Mouse (Mus musculus): ENCODE results near the gene Wdr25. TPM values are rescaled to one million over a fixed set of nuclear protein-coding genes. Genes with fewer than 3 reads are reported as not detected.

Gene Wdr25
- total and polyA plus RNA-seq, 3 experiments = 8.3 to 12.4 (median 10.8) TPM

DNA sequence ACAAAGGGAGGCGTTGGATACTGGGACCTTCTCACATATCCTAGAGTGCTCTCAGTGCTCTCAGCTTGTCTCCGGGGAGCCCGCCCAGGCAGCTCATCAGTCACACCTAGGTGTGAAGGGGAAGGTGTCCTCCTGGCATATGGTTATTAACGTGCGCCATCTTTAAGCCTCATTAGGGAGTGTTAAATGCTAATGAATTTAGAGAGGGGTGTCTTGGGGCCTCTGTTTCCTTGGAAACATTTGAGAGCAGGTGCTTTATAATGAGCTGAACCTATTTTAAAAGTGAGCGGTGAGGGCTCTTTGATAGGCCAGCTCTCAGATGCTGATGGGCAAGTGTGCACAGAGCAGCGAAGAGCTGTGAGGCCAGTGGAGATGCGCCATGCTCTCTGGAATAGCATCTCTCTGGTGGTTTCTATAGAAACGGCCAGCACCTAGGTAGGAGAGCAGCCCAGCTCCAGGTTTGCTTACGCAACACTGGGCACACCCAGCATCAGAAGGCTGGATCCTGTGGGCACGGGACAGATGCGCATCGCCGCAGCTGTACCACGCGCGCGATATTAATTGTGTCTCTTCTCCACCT is 116.7 kb downstream of the Wdr25 start:
- Histone ChIP-seq H3K36me3 (replicated peaks in 1 of 2; ENCODE audit: control insufficient read depth in 1 of 2, insufficient read depth in 1 of 2, low read length in 1 of 2) (peaks cover 0 to 19% of the 10 kb centered on the region in 2 experiments), H3K9ac (ENCODE audit: insufficient read depth, low read depth) (no peak overlapping the region), H3K27me3 (replicated peaks) (no peaks in the 10 kb centered on the region), H3K4me3 (replicated peaks in 1 of 3; ENCODE audit: low read depth in 2 of 3, low read length in 2 of 3, poor library complexity in 1 of 3) (no peak overlapping the region), H3K4me1 (ENCODE audit: control insufficient read depth in 1 of 2, insufficient read depth in 2 of 2) (no peaks in the 10 kb centered on the region), H3K79me2 (replicated peaks; ENCODE audit: control insufficient read depth, extremely low read depth, insufficient read depth, poor library complexity, severe bottlenecking) (no peaks in the 10 kb centered on the region), H3K4me2 (ENCODE audit: insufficient read depth, low read depth, poor library complexity, severe bottlenecking) (no peak overlapping the region), H3K27ac (ENCODE audit: insufficient read depth, low read depth) (no peak overlapping the region), H3K9me3 (replicated peaks; ENCODE audit: low read length) (no peaks in the 10 kb centered on the region)
- in situ Hi-C loops (cut with MboI; ENCODE audit: low pct_ligation_motif_present, low pct_unique_long_range_greater_than_20kb, low sequenced_read_pairs) = no loop called here
- DNase-seq (ENCODE audit: extremely low read depth) = no peak
- dilution Hi-C loops (cut with MboI; ENCODE audit: extremely low pct_ligation_motif_present, extremely low pct_unique_long_range_greater_than_20kb, low sequenced_read_pairs) = no loop called here
- TF ChIP-seq MYC (IDR thresholded peaks at IDR 0.05; ENCODE audit: low read depth, low read length) (no peak), ZKSCAN1 (IDR thresholded peaks at IDR 0.05; ENCODE audit: borderline replicate concordance, low read depth, low read length) (no peak), PAX5 (IDR thresholded peaks at IDR 0.05; ENCODE audit: low read length) (no peak), SIN3A (IDR thresholded peaks at IDR 0.05; ENCODE audit: low read length) (no peak), CTCF (conservative IDR thresholded peaks at IDR 0.05 in 1 of 2, IDR thresholded peaks at IDR 0.05 in 1 of 2; ENCODE audit: low read depth in 2 of 2, low read length in 2 of 2) (no peak), E2F4 (IDR thresholded peaks at IDR 0.05; ENCODE audit: insufficient replicate concordance, low read depth, low read length) (no peak), ZMIZ1 (IDR thresholded peaks at IDR 0.05; ENCODE audit: low read depth, low read length) (no peak), TBP (conservative IDR thresholded peaks at IDR 0.05; ENCODE audit: low read depth, low read length) (no peak), BHLHE40 (IDR thresholded peaks at IDR 0.05; ENCODE audit: low read depth, low read length) (no peak), ZC3H11A (IDR thresholded peaks at IDR 0.05; ENCODE audit: low read depth, low read length) (no peak), NRF1 (IDR thresholded peaks at IDR 0.05; ENCODE audit: low read depth, low read length) (no peak), IRF4 (IDR thresholded peaks at IDR 0.05; ENCODE audit: low read depth, low read length) (no peak), MAZ (IDR thresholded peaks at IDR 0.05; ENCODE audit: low read depth, low read length) (no peak), UBTF (IDR thresholded peaks at IDR 0.05; ENCODE audit: low read depth, low read length) (no peak)

DNA sequence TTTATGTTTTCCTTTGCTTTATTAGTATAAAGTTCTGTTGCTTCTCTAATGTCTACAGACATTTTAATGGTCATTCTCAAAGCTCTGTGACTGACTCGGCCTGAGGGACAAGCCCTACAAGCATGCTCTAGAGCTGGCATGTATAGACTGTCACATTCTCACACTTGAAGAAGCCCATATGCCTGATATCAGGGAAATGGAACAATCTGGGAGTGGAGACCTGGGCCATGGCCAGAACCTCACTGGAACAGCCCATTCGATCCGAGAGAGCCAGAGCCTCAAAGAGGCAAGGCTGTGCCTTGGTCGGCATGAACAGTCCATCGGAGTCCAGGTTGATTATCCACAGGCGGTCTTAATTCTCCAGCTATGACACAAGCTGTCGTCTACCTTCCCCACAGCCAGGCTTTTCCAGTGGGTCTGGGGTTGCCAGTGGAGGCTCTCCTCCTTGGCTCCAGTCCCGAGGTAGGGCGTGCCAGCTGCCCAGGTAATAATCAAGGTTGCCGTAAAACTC is 128.8 kb downstream of the Wdr25 start:
- DNase-seq (ENCODE audit: extremely low read depth) = no peak
- Histone ChIP-seq H3K36me3 (replicated peaks in 1 of 2; ENCODE audit: control insufficient read depth in 1 of 2, insufficient read depth in 1 of 2, low read length in 1 of 2) (peaks cover 6 to 25% of the 10 kb centered on the region in 2 experiments), H3K4me2 (ENCODE audit: insufficient read depth, low read depth, poor library complexity, severe bottlenecking) (no peak overlapping the region), H3K27me3 (replicated peaks) (no peaks in the 10 kb centered on the region), H3K27ac (ENCODE audit: insufficient read depth, low read depth) (no peak overlapping the region), H3K9me3 (replicated peaks; ENCODE audit: low read length) (no peaks in the 10 kb centered on the region), H3K4me3 (replicated peaks in 1 of 3; ENCODE audit: low read depth in 2 of 3, low read length in 2 of 3, poor library complexity in 1 of 3) (no peak overlapping the region), H3K79me2 (replicated peaks; ENCODE audit: control insufficient read depth, extremely low read depth, insufficient read depth, poor library complexity, severe bottlenecking) (no peaks in the 10 kb centered on the region), H3K4me1 (ENCODE audit: control insufficient read depth in 1 of 2, insufficient read depth in 2 of 2) (no peaks in the 10 kb centered on the region), H3K9ac (ENCODE audit: insufficient read depth, low read depth) (no peak overlapping the region)
- no peak for TF ChIP-seq SMC3 (IDR thresholded peaks at IDR 0.05; ENCODE audit: low read depth, low read length)
- no peak for TF ChIP-seq ELF1 (IDR thresholded peaks at IDR 0.05; ENCODE audit: low read depth, low read length)
- no peak for TF ChIP-seq IRF4 (IDR thresholded peaks at IDR 0.05; ENCODE audit: low read depth, low read length)
- TF ChIP-seq PAX5 (IDR thresholded peaks at IDR 0.05; ENCODE audit: low read length) = no peak
- no peak for TF ChIP-seq ZKSCAN1 (IDR thresholded peaks at IDR 0.05; ENCODE audit: borderline replicate concordance, low read depth, low read length)
- TF ChIP-seq POLR2AphosphoS2 (IDR thresholded peaks at IDR 0.05; ENCODE audit: low read depth, low read length) = no peak
- no peak for TF ChIP-seq RAD21 (IDR thresholded peaks at IDR 0.05; ENCODE audit: low read depth, low read length)
- no peak for TF ChIP-seq SIN3A (IDR thresholded peaks at IDR 0.05; ENCODE audit: low read length)
- no peak for TF ChIP-seq BHLHE40 (IDR thresholded peaks at IDR 0.05; ENCODE audit: low read depth, low read length)
- TF ChIP-seq MAZ (IDR thresholded peaks at IDR 0.05; ENCODE audit: low read depth, low read length) = no peak
- no peak for TF ChIP-seq MAFK (IDR thresholded peaks at IDR 0.05; ENCODE audit: insufficient replicate concordance, low read length)
- no peak for TF ChIP-seq RCOR1 (conservative IDR thresholded peaks at IDR 0.05; ENCODE audit: low read depth, low read length)
- TF ChIP-seq TCF12 (IDR thresholded peaks at IDR 0.05; ENCODE audit: low read depth, low read length) = no peak
- TF ChIP-seq MYC (IDR thresholded peaks at IDR 0.05; ENCODE audit: low read depth, low read length) = no peak
- no peak for TF ChIP-seq CHD2 (IDR thresholded peaks at IDR 0.05; ENCODE audit: low read length)
- TF ChIP-seq GABPA (IDR thresholded peaks at IDR 0.05; ENCODE audit: insufficient replicate concordance, low read depth, low read length) = no peak
- no peak for TF ChIP-seq E2F4 (IDR thresholded peaks at IDR 0.05; ENCODE audit: insufficient replicate concordance, low read depth, low read length)
- dilution Hi-C loops (cut with MboI; ENCODE audit: extremely low pct_ligation_motif_present, extremely low pct_unique_long_range_greater_than_20kb, low sequenced_read_pairs) = no loop called here
- in situ Hi-C loops (cut with MboI; ENCODE audit: low pct_ligation_motif_present, low pct_unique_long_range_greater_than_20kb, low sequenced_read_pairs) = no loop called here
